In genomic region chr7:31097583-31098248, GRCm38 (mm10) we compare ENCODE assay signal across 8 mouse cellular contexts. TPM values are rescaled to one million over a fixed set of nuclear protein-coding genes. Genes with fewer than 3 reads are reported as not detected.
DNase-seq lines count a peak whose midpoint lies in the region; ATAC-seq and TF ChIP-seq lines count a peak whose summit lies in the region.

No protein-coding gene starts in this region.

- H3K27ac ChIP-seq in forebrain, embryonic 10.5 days: peak overlapping the region; percentile 66; the same call in 1 of the 2 replicates
- no peak overlapping the region for H3K27ac ChIP-seq in heart, embryonic 15.5 days
- no peak overlapping the region for H3K27ac ChIP-seq in liver, embryonic 13.5 days
- no peak overlapping the region for H3K27ac ChIP-seq in neural tube, embryonic 11.5 days (ENCODE audit: low read depth, low read length)
- H3K27ac ChIP-seq in stomach, embryonic 16.5 days (ENCODE audit: low read length): no peak overlapping the region

- H3K9ac ChIP-seq in heart, embryonic 15.5 days: no peak overlapping the region
- H3K9ac ChIP-seq in liver, embryonic 13.5 days: no peak overlapping the region
- H3K9ac ChIP-seq in neural tube, embryonic 11.5 days (ENCODE audit: low read length): no peak overlapping the region
- peak overlapping the region; percentile 61 for H3K9ac ChIP-seq in stomach, embryonic 16.5 days (ENCODE audit: low read length)

- peak; percentile 99 for TF ChIP-seq CTCF in brain, embryonic 14.5 days (IDR thresholded peaks at IDR 0.05; ENCODE audit: borderline replicate concordance, extremely low read depth, insufficient read depth, insufficient read length)

- peak overlapping the region; percentile 54 for H3K4me2 ChIP-seq in heart, embryonic 15.5 days
- H3K4me2 ChIP-seq in liver, embryonic 13.5 days: peak overlapping the region; percentile 42
- H3K4me2 ChIP-seq in neural tube, embryonic 11.5 days (ENCODE audit: low read depth): peak overlapping the region; percentile 29; the same call in 1 of the 2 replicates
- peak overlapping the region; percentile 55 for H3K4me2 ChIP-seq in stomach, embryonic 16.5 days (ENCODE audit: low read depth, low read length)

- peak; percentile 93 for ATAC-seq in heart, embryonic 15.5 days (replicated peaks; ENCODE audit: insufficient number of reproducible peaks, insufficient read depth, low FRiP score, low read depth)
- ATAC-seq in liver, embryonic 13.5 days (ENCODE audit: low read depth): peak; percentile 80
- peak; percentile 91 for ATAC-seq in neural tube, embryonic 11.5 days (ENCODE audit: insufficient read depth, low FRiP score, low TSS enrichment)
- peak; percentile 95 for ATAC-seq in stomach, embryonic 16.5 days (ENCODE audit: insufficient read depth, low FRiP score)

- WGBS in forebrain, embryonic 10.5 days: 40% methylated on average over 20 of the region's 20 CpGs
- 39% methylated on average over 20 of the region's 20 CpGs for WGBS in heart, embryonic 15.5 days
- WGBS in liver, embryonic 13.5 days (ENCODE audit: insufficient replicate concordance): 43% methylated on average over 20 of the region's 20 CpGs
- WGBS in neural tube, embryonic 11.5 days: 19% methylated on average over 11 of the region's 20 CpGs
- WGBS in stomach, embryonic 16.5 days: 43% methylated on average over 19 of the region's 20 CpGs

- no peaks in the 10 kb centered on the region for H3K9me3 ChIP-seq in forebrain, embryonic 10.5 days
- H3K9me3 ChIP-seq in heart, embryonic 15.5 days (replicated peaks): no peaks in the 10 kb centered on the region
- H3K9me3 ChIP-seq in liver, embryonic 13.5 days (replicated peaks): no peaks in the 10 kb centered on the region
- no peaks in the 10 kb centered on the region for H3K9me3 ChIP-seq in neural tube, embryonic 11.5 days (ENCODE audit: control insufficient read depth, low read length)
- H3K9me3 ChIP-seq in stomach, embryonic 16.5 days (replicated peaks; ENCODE audit: control insufficient read depth, low read length): no peaks in the 10 kb centered on the region

- TF ChIP-seq POLR2A in brain, embryonic 14.5 days (IDR thresholded peaks at IDR 0.05; ENCODE audit: borderline replicate concordance, extremely low read depth, insufficient read depth, insufficient read length, poor library complexity, severe bottlenecking): no peak

- peak overlapping the region; percentile 40 for H3K4me3 ChIP-seq in forebrain, embryonic 10.5 days
- H3K4me3 ChIP-seq in heart, embryonic 15.5 days: peak overlapping the region; percentile 28
- no peak overlapping the region for H3K4me3 ChIP-seq in liver, embryonic 13.5 days (replicated peaks)
- H3K4me3 ChIP-seq in neural tube, embryonic 11.5 days (ENCODE audit: low read depth, low read length): 0 out of 2 replicates have a peak overlapping the region, but pooled peaks have one; percentile 1
- H3K4me3 ChIP-seq in stomach, embryonic 16.5 days (replicated peaks; ENCODE audit: low read length): peak overlapping the region; percentile 33

- H3K27me3 ChIP-seq in forebrain, embryonic 10.5 days (ENCODE audit: poor library complexity, severe bottlenecking): no peaks in the 10 kb centered on the region
- 0 out of 2 replicates have a peak, but pooled peaks cover 8% of the 10 kb centered on the region for H3K27me3 ChIP-seq in heart, embryonic 15.5 days
- no peaks in the 10 kb centered on the region for H3K27me3 ChIP-seq in liver, embryonic 13.5 days
- H3K27me3 ChIP-seq in neural tube, embryonic 11.5 days (ENCODE audit: control insufficient read depth, insufficient read depth, low read length): no peaks in the 10 kb centered on the region
- H3K27me3 ChIP-seq in stomach, embryonic 16.5 days (ENCODE audit: control insufficient read depth, insufficient read depth, low read length): no peaks in the 10 kb centered on the region

- peaks cover 11% of the 10 kb centered on the region for H3K4me1 ChIP-seq in forebrain, embryonic 10.5 days
- no peaks in the 10 kb centered on the region for H3K4me1 ChIP-seq in heart, embryonic 15.5 days (replicated peaks)
- H3K4me1 ChIP-seq in liver, embryonic 13.5 days (replicated peaks): no peaks in the 10 kb centered on the region
- no peaks in the 10 kb centered on the region for H3K4me1 ChIP-seq in neural tube, embryonic 11.5 days (ENCODE audit: control insufficient read depth, insufficient read depth, low read length)
- H3K4me1 ChIP-seq in stomach, embryonic 16.5 days (ENCODE audit: control insufficient read depth, insufficient read depth, low read length): peaks cover 4% of the 10 kb centered on the region; the same call in 1 of the 2 replicates

- no peaks in the 10 kb centered on the region for H3K36me3 ChIP-seq in forebrain, embryonic 10.5 days (replicated peaks)
- H3K36me3 ChIP-seq in heart, embryonic 15.5 days: no peaks in the 10 kb centered on the region
- H3K36me3 ChIP-seq in liver, embryonic 13.5 days: no peaks in the 10 kb centered on the region
- H3K36me3 ChIP-seq in neural tube, embryonic 11.5 days (ENCODE audit: control insufficient read depth, insufficient read depth, low read length): no peaks in the 10 kb centered on the region
- no peaks in the 10 kb centered on the region for H3K36me3 ChIP-seq in stomach, embryonic 16.5 days (ENCODE audit: control insufficient read depth, insufficient read depth, low read length)

- peak; percentile 90 for DNase-seq in CD4-positive helper T cell, adult 2 months (ENCODE audit: low read depth, low spot score)
- peak; percentile 95 for DNase-seq in brain, embryonic 14.5 days (ENCODE audit: low read depth)
- DNase-seq in forebrain, embryonic 10.5 days (ENCODE audit: extremely low spot score, low spot score): peak; percentile 85
- peak; percentile 94 for DNase-seq in kidney, postnatal 14 days
- peak; percentile 52 for DNase-seq in liver, embryonic 13.5 days
- DNase-seq in neural tube, embryonic 11.5 days (ENCODE audit: low spot score): peak; percentile 92

RNA-seq across cellular contexts. Expression of gene Hpn, which starts 17.4 kb away (rescaled TPM):
- polyA plus RNA-seq in brain, embryonic 14.5 days (2012; rRNA removed): 0.62 and 1.00 TPM in 2 replicates
- 1.4 and 1.9 TPM in 2 replicates for polyA plus RNA-seq in forebrain, embryonic 10.5 days (2016; fragmentation: Nextera tagmentation; extraction: Ambion mirVana)
- 1.5 and 4.8 TPM in 2 replicates for polyA plus RNA-seq in heart, embryonic 15.5 days (2015; fragmentation: Nextera tagmentation; extraction: Ambion mirVana)
- 45.7 and 45.8 TPM in 2 replicates for polyA plus RNA-seq in liver, embryonic 13.5 days (2015; fragmentation: Nextera tagmentation; extraction: Ambion mirVana)
- polyA plus RNA-seq in neural tube, embryonic 11.5 days (2014; fragmentation: Nextera tagmentation; extraction: Ambion mirVana): 1.6 TPM in 2 replicates
- 35.7 and 36.0 TPM in 2 replicates for polyA plus RNA-seq in stomach, embryonic 16.5 days (2015; fragmentation: Nextera tagmentation; extraction: Ambion mirVana)

RNA-seq across cellular contexts. Expression of gene Fxyd3, which starts 21.2 kb away (rescaled TPM):
- polyA plus RNA-seq in brain, embryonic 14.5 days (2012; rRNA removed): 1.9 TPM in 2 replicates
- polyA plus RNA-seq in forebrain, embryonic 10.5 days (2016; fragmentation: Nextera tagmentation; extraction: Ambion mirVana): 1.9 and 2.8 TPM in 2 replicates
- 2.6 and 15.2 TPM in 2 replicates for polyA plus RNA-seq in heart, embryonic 15.5 days (2015; fragmentation: Nextera tagmentation; extraction: Ambion mirVana)
- polyA plus RNA-seq in liver, embryonic 13.5 days (2015; fragmentation: Nextera tagmentation; extraction: Ambion mirVana): 0.52 and 1.1 TPM in 2 replicates
- polyA plus RNA-seq in neural tube, embryonic 11.5 days (2014; fragmentation: Nextera tagmentation; extraction: Ambion mirVana): 6.0 and 7.7 TPM in 2 replicates
- 497 and 614 TPM in 2 replicates for polyA plus RNA-seq in stomach, embryonic 16.5 days (2015; fragmentation: Nextera tagmentation; extraction: Ambion mirVana)

RNA-seq across cellular contexts. Expression of gene Scn1b, which starts 29.1 kb away (rescaled TPM):
- polyA plus RNA-seq in brain, embryonic 14.5 days (2012; rRNA removed): 11.2 and 12.9 TPM in 2 replicates
- polyA plus RNA-seq in forebrain, embryonic 10.5 days (2016; fragmentation: Nextera tagmentation; extraction: Ambion mirVana): 0.25 and 0.55 TPM in 2 replicates
- 3.7 and 4.0 TPM in 2 replicates for polyA plus RNA-seq in heart, embryonic 15.5 days (2015; fragmentation: Nextera tagmentation; extraction: Ambion mirVana)
- 0.42 and 0.60 TPM in 2 replicates for polyA plus RNA-seq in liver, embryonic 13.5 days (2015; fragmentation: Nextera tagmentation; extraction: Ambion mirVana)
- 0.65 and 0.94 TPM in 2 replicates for polyA plus RNA-seq in neural tube, embryonic 11.5 days (2014; fragmentation: Nextera tagmentation; extraction: Ambion mirVana)
- polyA plus RNA-seq in stomach, embryonic 16.5 days (2015; fragmentation: Nextera tagmentation; extraction: Ambion mirVana): 0.80 and 1.4 TPM in 2 replicates

RNA-seq across cellular contexts. Expression of gene Lgi4, which starts 38.6 kb away (rescaled TPM):
- polyA plus RNA-seq in brain, embryonic 14.5 days (2012; rRNA removed): 0.74 and 0.79 TPM in 2 replicates
- polyA plus RNA-seq in forebrain, embryonic 10.5 days (2016; fragmentation: Nextera tagmentation; extraction: Ambion mirVana): 0.58 and 0.68 TPM in 2 replicates
- polyA plus RNA-seq in heart, embryonic 15.5 days (2015; fragmentation: Nextera tagmentation; extraction: Ambion mirVana): 0.25 and 0.39 TPM in 2 replicates
- polyA plus RNA-seq in liver, embryonic 13.5 days (2015; fragmentation: Nextera tagmentation; extraction: Ambion mirVana): 0.07 and 0.13 TPM in 2 replicates
- 4.6 and 4.9 TPM in 2 replicates for polyA plus RNA-seq in neural tube, embryonic 11.5 days (2014; fragmentation: Nextera tagmentation; extraction: Ambion mirVana)
- 0.92 and 1.7 TPM in 2 replicates for polyA plus RNA-seq in stomach, embryonic 16.5 days (2015; fragmentation: Nextera tagmentation; extraction: Ambion mirVana)

RNA-seq across cellular contexts. Expression of gene Fxyd1, which starts 40.7 kb away (rescaled TPM):
- polyA plus RNA-seq in brain, embryonic 14.5 days (2012; rRNA removed): 8.5 and 12.6 TPM in 2 replicates
- polyA plus RNA-seq in forebrain, embryonic 10.5 days (2016; fragmentation: Nextera tagmentation; extraction: Ambion mirVana): 2.2 and 2.5 TPM in 2 replicates
- 950 and 1,236 TPM in 2 replicates for polyA plus RNA-seq in heart, embryonic 15.5 days (2015; fragmentation: Nextera tagmentation; extraction: Ambion mirVana)
- 41.1 and 44.2 TPM in 2 replicates for polyA plus RNA-seq in liver, embryonic 13.5 days (2015; fragmentation: Nextera tagmentation; extraction: Ambion mirVana)
- 17.0 and 21.8 TPM in 2 replicates for polyA plus RNA-seq in neural tube, embryonic 11.5 days (2014; fragmentation: Nextera tagmentation; extraction: Ambion mirVana)
- polyA plus RNA-seq in stomach, embryonic 16.5 days (2015; fragmentation: Nextera tagmentation; extraction: Ambion mirVana): 127 and 129 TPM in 2 replicates

Comparison
In these comparisons a context has a peak if more than half of its experiments do, and no peak if none do; other contexts are left out.
1. RNA of gene Fxyd3, which starts 21.2 kb away (polyA plus RNA-seq): 497 to 614 TPM in stomach, embryonic 16.5 days; 6.0 to 7.7 TPM in neural tube, embryonic 11.5 days, 2.6 to 15.2 TPM in heart, embryonic 15.5 days, 1.9 TPM in brain, embryonic 14.5 days, 1.9 to 2.8 TPM in forebrain, embryonic 10.5 days and 0.52 to 1.1 TPM in liver, embryonic 13.5 days; every median in the first group is over 10 times any median in the second.
2. Peak in every context shown above with its lines, with median percentiles within 50 percentile points of each other: DNase-seq, ATAC-seq and H3K4me2 ChIP-seq.